10 mouse cellular contexts compared by ENCODE assay signal in the genomic region with DNA sequence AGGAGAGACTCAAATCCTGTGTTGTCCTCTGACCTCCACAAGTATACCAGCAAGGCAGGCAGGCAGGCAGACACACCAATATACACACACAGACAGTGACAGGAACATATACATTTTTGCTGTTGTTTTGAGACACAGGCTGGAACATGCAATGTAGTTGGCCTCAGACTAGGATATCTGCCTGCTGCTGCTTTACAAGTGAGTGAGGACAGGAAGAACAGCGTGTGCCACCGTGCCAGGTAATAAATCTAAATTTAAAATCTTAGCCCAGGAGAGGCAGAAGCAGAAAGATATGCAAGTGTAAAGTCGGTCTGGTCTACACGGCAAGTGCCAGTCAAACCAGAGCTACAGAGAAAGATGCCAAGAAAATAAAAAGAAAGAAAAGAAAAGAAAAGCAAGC. TPM values are rescaled to one million over a fixed set of nuclear protein-coding genes. Genes with fewer than 3 reads are reported as not detected.
DNase-seq lines count a peak whose midpoint lies in the region; ATAC-seq and TF ChIP-seq lines count a peak whose summit lies in the region.
"Had no signal": no experiment of that assay in that cellular context is flagged by ENCODE, and none has a peak within 500 bp of the region (broad histone marks: within the 10 kb centered on the region; RNA-seq: fewer than 3 reads in every experiment).

No protein-coding gene starts in this region.

- peak overlapping the region; percentile 76 for H3K4me3 ChIP-seq in erythroblast, embryonic 14.5 days (replicated peaks)
- no peak overlapping the region for H3K4me3 ChIP-seq in kidney, embryonic 14.5 days (ENCODE audit: low read length)
- H3K4me3 ChIP-seq in embryonic facial prominence, embryonic 13.5 days = peak overlapping the region; percentile 78; the same call in 1 of the 2 replicates
- no peak overlapping the region for H3K4me3 ChIP-seq in liver, postnatal 0 days (ENCODE audit: low read depth, low read length)

- H3K9me3 ChIP-seq in erythroblast, embryonic 14.5 days (ENCODE audit: control insufficient read depth, low read length) = no peaks in the 10 kb centered on the region
- no peaks in the 10 kb centered on the region for H3K9me3 ChIP-seq in kidney, embryonic 14.5 days (ENCODE audit: control insufficient read depth, low read length)
- no peaks in the 10 kb centered on the region for H3K9me3 ChIP-seq in embryonic facial prominence, embryonic 13.5 days
- no peaks in the 10 kb centered on the region for H3K9me3 ChIP-seq in liver, postnatal 0 days (ENCODE audit: low read length)

- DNase-seq in kidney, postnatal 25 days = no peak
- DNase-seq in liver, postnatal 0 days = no peak
- no peak for DNase-seq in embryo, embryonic 9.5 days (ENCODE audit: extremely low spot score)
- DNase-seq in ovary, postnatal 36 days (ENCODE audit: low spot score) = no peak
- DNase-seq: cerebellum, adult 11 months had no signal

- WGBS in kidney, embryonic 14.5 days = 65% methylated on average over 4 of the region's 4 CpGs
- WGBS in embryonic facial prominence, embryonic 13.5 days = 90% methylated on average over 4 of the region's 4 CpGs
- 57% methylated on average over 4 of the region's 4 CpGs for WGBS in liver, postnatal 0 days (ENCODE audit: insufficient replicate concordance)

- no peak for ATAC-seq in erythroblast, adult 5-6 weeks (replicated peaks; ENCODE audit: low FRiP score, poor library complexity, severe bottlenecking)
- ATAC-seq in kidney, embryonic 14.5 days (ENCODE audit: low FRiP score, low TSS enrichment) = no peak
- ATAC-seq in embryonic facial prominence, embryonic 13.5 days (ENCODE audit: insufficient number of reproducible peaks, insufficient read depth, low FRiP score, low TSS enrichment, low read depth) = no peak
- no peak for ATAC-seq in liver, postnatal 0 days

- peaks cover 25% of the 10 kb centered on the region for H3K36me3 ChIP-seq in erythroblast, embryonic 14.5 days (ENCODE audit: control insufficient read depth)
- peaks cover 2% of the 10 kb centered on the region; the same call in 1 of the 2 replicates for H3K36me3 ChIP-seq in kidney, embryonic 14.5 days (ENCODE audit: control insufficient read depth, insufficient read depth, low read length)
- H3K36me3 ChIP-seq in embryonic facial prominence, embryonic 13.5 days = 0 out of 2 replicates have a peak, but pooled peaks cover 4% of the 10 kb centered on the region
- no peaks in the 10 kb centered on the region; the same call in 1 of the 2 replicates for H3K36me3 ChIP-seq in liver, postnatal 0 days (replicated peaks; ENCODE audit: insufficient read depth, low read length)

- peak overlapping the region; percentile 88 for H3K4me2 ChIP-seq in kidney, embryonic 14.5 days (replicated peaks; ENCODE audit: low read depth, low read length)
- H3K4me2 ChIP-seq in embryonic facial prominence, embryonic 13.5 days = peak overlapping the region; percentile 86; the same call in 1 of the 2 replicates
- H3K4me2 ChIP-seq in liver, postnatal 0 days (ENCODE audit: low read depth, low read length) = 0 out of 2 replicates have a peak overlapping the region, but pooled peaks have one; percentile 90

- TF ChIP-seq EP300 in liver, postnatal 0 days (IDR thresholded peaks at IDR 0.05; ENCODE audit: low read depth) = no peak

- no peak overlapping the region for H3K27ac ChIP-seq in kidney, embryonic 14.5 days (ENCODE audit: low read depth, low read length)
- H3K27ac ChIP-seq in embryonic facial prominence, embryonic 13.5 days = no peak overlapping the region
- H3K27ac ChIP-seq in liver, postnatal 0 days (ENCODE audit: low read depth) = peak overlapping the region; percentile 56; the same call in 1 of the 2 replicates

- peaks cover 48% of the 10 kb centered on the region for H3K4me1 ChIP-seq in erythroblast, embryonic 14.5 days (ENCODE audit: control insufficient read depth)
- peaks cover 10% of the 10 kb centered on the region for H3K4me1 ChIP-seq in kidney, embryonic 14.5 days (ENCODE audit: control insufficient read depth, insufficient read depth, low read length)
- H3K4me1 ChIP-seq in embryonic facial prominence, embryonic 13.5 days = peaks cover 22% of the 10 kb centered on the region
- H3K4me1 ChIP-seq in liver, postnatal 0 days (ENCODE audit: insufficient read depth) = peaks cover 19% of the 10 kb centered on the region

- H3K9ac ChIP-seq in kidney, embryonic 14.5 days (ENCODE audit: low read depth, low read length) = no peak overlapping the region
- H3K9ac ChIP-seq in embryonic facial prominence, embryonic 13.5 days = peak overlapping the region; percentile 37; the same call in 1 of the 2 replicates
- no peak overlapping the region for H3K9ac ChIP-seq in liver, postnatal 0 days (replicated peaks)

- H3K27me3 ChIP-seq in erythroblast, embryonic 14.5 days (ENCODE audit: control insufficient read depth) = no peaks in the 10 kb centered on the region
- H3K27me3 ChIP-seq in kidney, embryonic 14.5 days (ENCODE audit: control insufficient read depth, insufficient read depth, low read length) = no peaks in the 10 kb centered on the region
- no peaks in the 10 kb centered on the region for H3K27me3 ChIP-seq in embryonic facial prominence, embryonic 13.5 days
- H3K27me3 ChIP-seq in liver, postnatal 0 days (ENCODE audit: insufficient read depth, low read length) = no peaks in the 10 kb centered on the region

- TF ChIP-seq CTCF in liver, postnatal 0 days (IDR thresholded peaks at IDR 0.05; ENCODE audit: low read depth) = no peak

RNA-seq across cellular contexts. Expression of a gene that starts 2.2 kb away (rescaled TPM):
- 1.8 and 2.8 TPM in 2 replicates for polyA plus RNA-seq in erythroblast, embryonic 14.5 days (2012)
- total RNA-seq in erythroblast, adult 5-6 weeks (2015; ENCODE audit: low replicate concordance) = 7.5 and 12.5 TPM in 2 replicates
- total RNA-seq in erythroblast, adult 5-6 weeks (2017; ENCODE audit: low replicate concordance) = 10.3 and 12.5 TPM in 2 replicates
- polyA plus RNA-seq in kidney, embryonic 14.5 days (2014; fragmentation: Nextera tagmentation; extraction: Ambion mirVana) = 29.7 and 41.0 TPM in 2 replicates
- polyA plus RNA-seq in embryonic facial prominence, embryonic 13.5 days (2015; fragmentation: Nextera tagmentation; extraction: Ambion mirVana) = 42.6 and 46.2 TPM in 2 replicates
- 6.9 and 8.9 TPM in 2 replicates for polyA plus RNA-seq in liver, postnatal 0 days (2015; fragmentation: Nextera tagmentation; extraction: Ambion mirVana)

RNA-seq across cellular contexts. Expression of a gene that starts 14.9 kb away (rescaled TPM):
- polyA plus RNA-seq in erythroblast, embryonic 14.5 days (2012) = 4.6 and 6.2 TPM in 2 replicates
- 10.2 and 13.0 TPM in 2 replicates for total RNA-seq in erythroblast, adult 5-6 weeks (2015; ENCODE audit: low replicate concordance)
- total RNA-seq in erythroblast, adult 5-6 weeks (2017; ENCODE audit: low replicate concordance) = 8.9 and 18.8 TPM in 2 replicates
- polyA plus RNA-seq in kidney, embryonic 14.5 days (2014; fragmentation: Nextera tagmentation; extraction: Ambion mirVana) = 42.7 and 46.6 TPM in 2 replicates
- 52.5 and 57.9 TPM in 2 replicates for polyA plus RNA-seq in embryonic facial prominence, embryonic 13.5 days (2015; fragmentation: Nextera tagmentation; extraction: Ambion mirVana)
- 27.8 and 28.2 TPM in 2 replicates for polyA plus RNA-seq in liver, postnatal 0 days (2015; fragmentation: Nextera tagmentation; extraction: Ambion mirVana)

RNA-seq across cellular contexts. Expression of a gene that starts 43.9 kb away (rescaled TPM):
- 0.05 TPM in 1 of 2 replicates, not detected in the other for polyA plus RNA-seq in erythroblast, embryonic 14.5 days (2012)
- not detected in 2 replicates for total RNA-seq in erythroblast, adult 5-6 weeks (2015; ENCODE audit: low replicate concordance)
- total RNA-seq in erythroblast, adult 5-6 weeks (2017; ENCODE audit: low replicate concordance) = not detected in 2 replicates
- 2.4 and 3.5 TPM in 2 replicates for polyA plus RNA-seq in kidney, embryonic 14.5 days (2014; fragmentation: Nextera tagmentation; extraction: Ambion mirVana)
- polyA plus RNA-seq in embryonic facial prominence, embryonic 13.5 days (2015; fragmentation: Nextera tagmentation; extraction: Ambion mirVana) = 2.1 and 2.6 TPM in 2 replicates
- polyA plus RNA-seq in liver, postnatal 0 days (2015; fragmentation: Nextera tagmentation; extraction: Ambion mirVana) = 0.30 and 0.73 TPM in 2 replicates
- total RNA-seq: megakaryocyte-erythroid progenitor cell, adult 5-6 weeks had no signal

RNA-seq across cellular contexts. Expression of a gene that starts 47.1 kb away (rescaled TPM):
- 0.90 and 1.2 TPM in 2 replicates for polyA plus RNA-seq in erythroblast, embryonic 14.5 days (2012)
- 14.0 and 16.1 TPM in 2 replicates for total RNA-seq in erythroblast, adult 5-6 weeks (2015; ENCODE audit: low replicate concordance)
- 15.0 and 43.1 TPM in 2 replicates for total RNA-seq in erythroblast, adult 5-6 weeks (2017; ENCODE audit: low replicate concordance)
- 104 and 133 TPM in 2 replicates for polyA plus RNA-seq in kidney, embryonic 14.5 days (2014; fragmentation: Nextera tagmentation; extraction: Ambion mirVana)
- polyA plus RNA-seq in embryonic facial prominence, embryonic 13.5 days (2015; fragmentation: Nextera tagmentation; extraction: Ambion mirVana) = 109 and 124 TPM in 2 replicates
- 26.9 and 27.6 TPM in 2 replicates for polyA plus RNA-seq in liver, postnatal 0 days (2015; fragmentation: Nextera tagmentation; extraction: Ambion mirVana)

Comparison
In these comparisons a context has a peak if more than half of its experiments do, and no peak if none do; other contexts are left out.
1. H3K4me3 ChIP-seq: peak in erythroblast, embryonic 14.5 days (single experiment) and embryonic facial prominence, embryonic 13.5 days (single experiment); none in kidney, embryonic 14.5 days (single experiment) and liver, postnatal 0 days (single experiment).
2. Peak in every context shown above with its lines, with median percentiles within 50 percentile points of each other: H3K4me2 ChIP-seq.